Mouse (Mus musculus) bone marrow macrophage, adult 2 months (primary cell): ENCODE measurements around the gene Slc22a15.

ENCODE experiments used
- CTCF ChIP-seq: IDR thresholded peaks from 2 replicates; pipeline ENCODE4 v1.5.1; 2012; ENCODE audit warnings: low read depth, mild to moderate bottlenecking, low read length, moderate library complexity
- POLR2A ChIP-seq: IDR thresholded peaks from 2 replicates; pipeline ENCODE4 v1.6.1; 2012; ENCODE audit warnings: mild to moderate bottlenecking, low read depth, low read length, borderline replicate concordance

- TF ChIP-seq CTCF (no peak), POLR2A (no peak)
These were observed 102.2 kb downstream of the Slc22a15 start for GRCm38 (mm10) chr3:101822052-101822451.
